Mouse (Mus musculus) heart, adult 10 weeks (tissue): Measurements from ENCODE around the gene Plekho2. TPM values are rescaled to one million over a fixed set of nuclear protein-coding genes. Genes with fewer than 3 reads are reported as not detected.

Experiments used
- polyA plus RNA-seq: library from polyadenylated mRNA; stranded (reverse); fragments of 350-450 nt; fragmentation: Illumina TruSeq; extraction: RNeasy Lipid Tissue Mini Kit (QIAGEN cat#74804); gene quantifications from one replicate; pipeline ENCODE4 v1.2.3, GENCODE M21; 2014; ENCODE audit warnings: low read depth, low replicate concordance

The Plekho2 gene
- 11.4 TPM for polyA plus RNA-seq

GRCm38 (mm10) chr9:65579781-65580371, at the start of gene Plekho2:
TSS of gene Plekho2 (minus strand) at chr9:65580040.

GRCm38 (mm10) chr9:65629025-65629766, 49.4 kb upstream of the Plekho2 start, which contains the start of gene Rbpms2:
TSS of gene Rbpms2 (plus strand) at chr9:65629648.

GRCm38 (mm10) chr9:65586406-65587269, 6.8 kb upstream of the Plekho2 start, which contains the start of gene Pif1:
TSS of gene Pif1 (plus strand) at chr9:65587160.

GRCm38 (mm10) chr9:65519807-65520504, 59.9 kb downstream of the Plekho2 start, which contains the start of gene Ankdd1a:
TSS of gene Ankdd1a (minus strand) at chr9:65520193.

Other genes with a start within 250 kb of the Plekho2 start
- 12.3 TPM for gene Pdcd7, start 233.9 kb downstream of the Plekho2 start, polyA plus RNA-seq
- not detected for gene Ubap1l, start 219.0 kb downstream of the Plekho2 start, polyA plus RNA-seq
- 3.0 TPM for gene Kbtbd13, start 188.4 kb downstream of the Plekho2 start, polyA plus RNA-seq
- gene Rasl12, start 181.5 kb downstream of the Plekho2 start, polyA plus RNA-seq, result 14.5 TPM
- not detected for gene Slc51b, start 157.1 kb downstream of the Plekho2 start, polyA plus RNA-seq
- gene Mtfmt, start 144.3 kb downstream of the Plekho2 start, polyA plus RNA-seq, result 10.2 TPM
- gene Spg21, start 119.1 kb downstream of the Plekho2 start, polyA plus RNA-seq, result 15.1 TPM
- gene Ankdd1a, start 59.8 kb downstream of the Plekho2 start, polyA plus RNA-seq, result not detected
- gene Pif1, start 7.1 kb upstream of the Plekho2 start, polyA plus RNA-seq, result not detected
- gene Rbpms2, start 49.6 kb upstream of the Plekho2 start, polyA plus RNA-seq, result 44.9 TPM
- 187 TPM for gene Oaz2, start 88.0 kb upstream of the Plekho2 start, polyA plus RNA-seq
- gene Zfp609, start 247.5 kb upstream of the Plekho2 start, polyA plus RNA-seq, result 12.0 TPM